Mouse (Mus musculus) MEL-GATA-1-ER (cell line): ENCODE measurements around the gene Nisch.
A peak's percentile ranks its signal among the peaks of the same experiment; 100 is the strongest.

Experiments
- DNase-seq: peaks from one replicate; pipeline ENCODE4 v3.0.0-alpha.2; 2012; ENCODE audit warnings: low read depth; ENCODE audit errors: extremely low read depth

Gene Nisch

DNA sequence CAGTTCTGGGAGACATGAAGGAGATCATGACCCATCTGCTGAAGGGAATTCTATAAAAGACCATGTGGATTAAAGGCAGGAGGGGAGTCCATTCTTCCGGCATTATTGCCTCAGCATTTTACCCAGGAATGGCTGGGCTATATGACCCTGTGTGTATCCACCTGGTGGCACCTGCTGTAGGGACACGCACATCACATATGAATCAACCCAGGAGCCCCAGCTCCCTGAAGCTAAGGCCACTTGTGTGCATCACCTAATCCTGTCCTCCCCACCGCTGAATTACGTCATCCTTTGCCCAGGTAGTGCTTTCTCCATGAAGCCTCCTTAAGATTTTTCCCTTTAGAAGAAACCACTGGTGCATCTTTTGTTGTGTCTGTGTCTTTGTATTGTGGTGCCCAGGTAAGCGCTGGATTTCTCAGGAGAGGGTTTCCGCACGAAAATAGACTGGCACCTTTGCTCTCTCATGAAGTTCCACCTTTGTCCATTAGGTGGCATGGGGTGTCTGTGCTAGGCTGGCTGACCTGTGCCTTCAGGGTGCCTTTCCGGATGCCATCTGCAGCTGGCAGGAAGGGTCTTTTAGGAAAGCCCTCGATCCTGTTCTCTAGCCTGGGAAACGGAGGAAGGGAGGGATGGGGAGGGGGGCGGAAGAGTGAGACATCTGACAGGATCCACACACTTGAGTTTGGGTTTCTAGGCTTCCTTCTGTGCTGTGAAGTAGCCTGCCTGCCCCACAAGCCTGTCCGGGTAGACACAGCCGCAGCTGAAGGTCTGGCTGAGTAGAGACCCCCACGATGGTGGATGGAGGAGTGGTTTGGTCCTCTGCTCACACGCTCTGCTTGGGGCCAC, 1.4 kb downstream of the Nisch start:
- DNase-seq: no peak

DNA sequence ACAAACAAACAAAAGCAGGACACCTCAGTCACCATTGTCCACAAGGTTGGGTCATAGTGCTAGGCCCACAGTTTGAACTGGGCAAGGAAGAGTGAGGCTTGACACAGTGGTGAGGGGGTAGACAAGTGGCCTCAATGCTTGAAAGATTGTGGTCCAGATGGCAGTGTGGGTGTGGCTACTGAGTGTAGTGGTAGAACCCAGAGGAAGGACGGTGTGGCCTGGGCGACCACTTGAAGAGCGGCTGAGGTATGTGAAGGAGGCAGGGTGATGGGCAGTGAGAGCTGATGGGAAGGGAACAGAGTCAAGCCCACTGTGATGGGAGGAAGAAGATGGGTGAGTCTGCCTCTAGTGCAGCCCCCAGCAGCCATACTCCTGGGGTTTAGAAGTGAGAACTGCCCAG, 2.1 kb downstream of the Nisch start:
- no peak for DNase-seq

DNA sequence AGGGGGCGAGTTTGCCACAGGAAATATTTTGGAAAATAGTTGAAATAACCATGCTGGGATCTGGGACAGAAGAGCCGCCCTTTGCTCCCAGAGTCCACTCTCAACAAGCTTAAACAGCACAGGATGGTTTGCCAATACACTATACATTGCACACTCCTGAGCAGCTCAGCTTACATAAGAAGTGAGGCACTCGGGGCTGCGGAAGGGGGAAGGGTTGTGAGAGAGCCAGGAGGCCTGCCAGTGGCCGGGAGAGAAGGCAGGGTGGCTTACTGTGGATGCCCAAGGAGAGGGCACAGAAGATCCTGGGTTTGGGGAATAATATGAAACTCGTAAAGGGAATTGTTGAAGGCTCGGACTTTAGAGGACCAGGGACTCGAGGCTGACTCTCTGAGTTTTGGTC, 2.9 kb downstream of the Nisch start:
- DNase-seq: no peak

DNA sequence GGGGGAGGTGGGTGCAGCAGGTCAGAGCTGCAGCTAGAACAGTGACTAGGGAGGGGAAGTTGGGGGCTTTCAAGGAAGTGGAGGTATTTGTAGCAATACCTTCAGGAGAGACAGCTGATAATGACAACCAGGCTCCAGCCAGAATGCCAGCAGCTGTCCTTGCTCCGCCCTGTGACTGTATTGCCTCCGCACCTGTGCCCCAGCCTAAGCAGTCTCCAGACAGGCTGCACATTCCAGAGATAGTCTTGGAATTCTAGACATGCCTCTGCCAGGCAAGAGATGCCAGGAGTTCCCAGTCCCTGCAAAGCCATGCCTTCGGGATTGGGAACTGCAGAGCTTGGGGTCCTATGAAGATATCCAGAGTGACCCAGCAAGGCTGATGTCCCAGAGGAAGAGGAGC, 4.2 kb downstream of the Nisch start:
- no peak for DNase-seq

DNA sequence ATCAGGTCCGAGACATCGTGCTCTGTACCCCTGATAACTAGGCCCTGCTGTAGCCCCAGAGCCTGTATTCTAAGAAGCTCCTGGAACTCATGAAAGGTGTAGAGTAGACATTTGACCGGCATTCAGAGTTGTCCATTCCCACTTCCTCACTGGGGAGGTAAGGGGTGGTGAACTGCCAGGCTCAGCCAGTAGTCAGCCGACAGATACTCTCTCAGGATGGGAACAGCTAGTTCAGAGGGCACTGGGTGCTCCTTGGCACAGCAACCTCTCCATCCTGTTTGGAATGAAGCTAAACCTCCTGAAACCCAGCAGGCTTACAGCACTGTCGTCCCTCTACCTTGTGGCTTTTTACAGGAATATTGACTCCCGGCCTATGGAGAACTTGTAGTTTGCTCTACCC, 4.9 kb downstream of the Nisch start:
- no peak for DNase-seq

DNA sequence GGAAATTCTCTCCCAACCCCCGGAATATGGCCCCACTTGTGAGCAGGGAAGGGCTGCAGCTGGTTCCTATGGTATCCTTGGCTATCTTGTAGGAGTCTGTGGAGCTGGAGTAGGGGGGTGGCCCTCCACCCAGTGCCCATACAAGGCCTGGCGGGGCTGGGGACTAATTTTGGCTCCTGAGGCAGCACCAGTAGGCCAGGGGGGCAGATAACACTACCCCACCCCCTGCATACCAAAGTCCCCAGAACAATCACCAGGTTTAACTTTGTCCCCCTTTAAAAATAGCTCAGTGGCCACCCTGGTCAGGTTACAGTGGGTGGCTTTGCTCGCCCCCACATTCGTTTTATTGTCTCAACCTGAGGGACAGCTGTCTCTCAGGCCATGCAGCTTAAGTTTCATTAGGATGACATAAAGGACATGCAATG, 7.6 kb downstream of the Nisch start:
- DNase-seq: no peak

DNA sequence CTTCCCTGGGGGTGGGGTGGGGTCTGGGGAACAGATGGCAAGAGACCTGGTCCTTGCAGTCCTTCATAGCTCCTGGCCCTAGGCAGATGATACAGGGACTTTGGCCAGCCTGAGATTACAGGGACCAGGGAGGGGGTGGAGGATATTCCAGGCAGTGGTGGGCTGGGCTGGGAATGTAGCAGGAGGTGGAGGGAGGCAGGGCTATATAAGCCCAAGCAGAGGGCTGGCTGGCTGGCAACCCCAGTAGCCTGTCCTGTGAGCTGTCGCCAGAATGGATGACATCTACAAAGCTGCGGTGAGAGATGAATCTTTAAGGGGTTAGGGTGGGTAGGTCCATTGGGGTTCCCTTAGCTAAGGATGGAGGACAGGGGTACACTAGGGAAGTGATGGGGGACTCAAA, 8.7 kb downstream of the Nisch start, which contains the start of gene Tnnc1:
Tnnc1 (plus strand) TSS at position 229 of the 400 bp plus-strand sequence.
- no peak for DNase-seq

DNA sequence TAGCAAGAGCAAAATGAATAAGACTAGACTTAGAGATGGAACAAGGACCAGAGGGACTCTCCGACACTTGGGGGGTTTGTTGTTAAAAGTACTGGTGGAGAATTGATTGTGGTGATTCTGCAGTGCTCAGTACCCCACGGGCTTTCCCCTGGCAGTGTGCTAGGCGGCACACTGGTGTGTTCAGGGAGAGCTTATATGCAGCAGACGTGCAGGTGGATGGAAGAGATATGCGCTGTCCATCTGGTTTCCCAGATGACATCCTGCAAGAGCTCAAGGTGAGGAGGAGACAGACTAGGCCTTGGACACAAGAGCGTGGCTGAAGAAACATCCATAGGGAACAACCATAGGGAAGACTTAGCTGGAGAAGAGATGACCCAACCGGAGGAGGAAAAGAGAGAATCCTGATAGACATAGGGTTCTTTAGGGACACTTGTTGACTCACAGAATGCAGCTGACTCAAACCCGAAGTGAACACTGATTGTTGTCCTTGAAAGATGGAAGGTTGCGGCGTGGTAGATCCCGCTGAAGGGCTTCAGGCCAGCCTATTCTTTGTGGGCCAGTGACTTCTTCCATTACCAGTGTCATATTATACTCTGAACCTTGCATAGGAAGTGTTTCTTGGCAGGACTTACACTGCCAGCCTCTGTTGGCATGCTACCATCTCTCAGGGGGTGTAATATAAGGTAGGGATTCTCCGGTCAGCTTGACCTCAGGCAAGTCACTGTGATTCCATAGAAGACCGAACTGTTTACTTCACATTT, 9.5 kb downstream of the Nisch start:
- DNase-seq: no peak

DNA sequence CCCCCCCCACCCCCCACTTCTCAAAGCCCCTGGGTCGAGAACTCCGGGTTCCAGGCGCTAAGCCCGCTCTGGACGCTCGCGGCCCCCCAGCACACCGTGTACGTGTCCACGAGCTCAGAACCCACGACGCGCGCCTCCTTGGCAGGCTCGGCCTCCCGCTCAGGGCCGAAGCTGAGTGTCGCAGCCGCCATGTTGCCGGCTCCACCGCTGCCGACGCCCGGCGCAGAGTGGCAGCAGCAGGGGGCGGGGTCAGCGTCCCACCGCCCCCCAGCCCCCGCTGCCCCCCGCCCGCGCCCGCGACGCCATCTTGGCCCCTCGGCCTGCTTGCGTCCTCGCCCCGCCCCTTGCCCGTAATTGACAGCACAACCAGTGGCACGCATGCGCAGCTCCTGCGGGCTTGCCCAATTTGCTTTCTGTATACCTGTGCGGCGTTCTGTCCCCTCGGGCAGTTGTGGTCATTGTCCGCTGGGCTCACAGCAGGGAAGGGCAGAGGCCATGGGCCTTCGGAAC, 10.2 kb downstream of the Nisch start:
- peak; percentile 67 for DNase-seq

DNA sequence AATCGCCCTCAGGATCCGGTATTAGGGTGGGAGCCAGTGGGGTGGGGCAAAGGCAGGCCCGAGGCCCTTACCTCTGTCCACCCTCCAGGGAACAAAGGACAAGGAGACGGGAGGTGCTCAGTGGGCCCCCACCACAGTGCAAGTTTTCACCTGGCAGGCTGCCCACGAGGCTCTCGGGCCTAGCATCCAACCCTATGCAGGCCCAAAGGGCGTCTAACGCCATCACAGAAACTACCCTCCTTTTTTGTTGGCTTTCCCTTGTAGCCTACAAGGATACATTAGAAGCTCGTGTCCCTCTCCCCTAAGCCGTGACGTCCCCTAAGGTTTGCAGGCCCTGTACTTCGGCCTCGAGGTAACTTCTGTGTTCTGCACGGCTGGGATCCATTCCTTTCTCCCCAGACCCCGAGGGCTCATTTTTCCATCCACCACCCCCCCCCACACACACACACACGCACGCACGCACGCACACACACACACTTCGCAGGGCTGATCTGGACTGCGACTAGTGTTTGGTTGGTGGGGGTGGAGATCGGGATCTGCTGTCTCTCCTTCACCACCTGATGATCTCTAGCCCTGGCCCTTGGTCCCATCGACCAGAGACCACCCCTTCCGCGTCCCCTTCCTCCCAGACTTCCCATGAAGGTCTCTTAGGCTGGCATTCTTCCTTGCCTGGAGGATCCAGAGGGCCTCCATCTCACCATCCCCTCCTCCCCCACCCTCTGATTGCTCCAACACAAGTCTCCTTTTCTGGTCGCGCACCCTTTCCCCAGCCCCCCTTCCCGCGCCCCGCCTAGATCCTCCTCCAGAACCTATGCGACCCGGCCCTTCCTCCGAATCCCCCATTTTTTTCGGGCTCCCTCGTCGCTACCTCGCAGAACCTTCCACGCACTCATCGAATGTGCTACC, 10.9 kb downstream of the Nisch start:
- peak; percentile 17 for DNase-seq

DNA sequence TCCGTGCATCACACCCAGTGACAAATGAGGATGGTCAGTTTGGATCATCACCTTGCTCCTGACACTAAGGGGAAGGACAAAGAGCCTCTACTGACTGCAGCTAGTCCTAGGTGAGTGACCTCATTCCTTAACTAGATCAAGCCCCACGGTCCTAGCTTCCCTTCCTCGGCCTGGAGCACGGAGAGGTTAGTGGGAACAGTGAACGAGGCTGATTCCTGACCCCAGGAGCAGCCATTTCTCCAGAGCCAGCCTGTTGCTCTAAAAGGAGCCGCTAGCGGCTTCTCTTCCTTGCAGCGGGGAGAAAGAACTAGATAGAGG, 11.5 kb downstream of the Nisch start:
- DNase-seq: peak; percentile 17

DNA sequence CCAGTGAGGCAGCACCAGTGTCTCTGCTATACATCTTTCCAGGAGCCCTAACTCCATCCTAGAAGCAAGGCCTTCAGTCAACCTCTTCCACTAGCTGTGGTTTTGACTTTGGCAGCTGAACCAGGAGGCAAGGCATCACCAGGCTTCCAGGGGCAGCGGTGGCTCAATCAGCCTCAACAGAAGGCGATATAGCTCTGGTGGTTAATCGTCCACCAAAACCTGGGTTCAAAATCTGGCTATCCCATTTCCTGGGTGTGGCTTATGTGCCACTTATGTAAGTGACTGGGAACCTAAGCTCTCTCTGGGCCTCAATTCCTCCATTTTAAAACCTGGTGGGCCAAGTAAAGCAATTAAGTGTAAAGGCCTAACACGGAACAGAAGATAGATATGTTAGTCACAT, 11.9 kb downstream of the Nisch start:
- peak; percentile 33 for DNase-seq

DNA sequence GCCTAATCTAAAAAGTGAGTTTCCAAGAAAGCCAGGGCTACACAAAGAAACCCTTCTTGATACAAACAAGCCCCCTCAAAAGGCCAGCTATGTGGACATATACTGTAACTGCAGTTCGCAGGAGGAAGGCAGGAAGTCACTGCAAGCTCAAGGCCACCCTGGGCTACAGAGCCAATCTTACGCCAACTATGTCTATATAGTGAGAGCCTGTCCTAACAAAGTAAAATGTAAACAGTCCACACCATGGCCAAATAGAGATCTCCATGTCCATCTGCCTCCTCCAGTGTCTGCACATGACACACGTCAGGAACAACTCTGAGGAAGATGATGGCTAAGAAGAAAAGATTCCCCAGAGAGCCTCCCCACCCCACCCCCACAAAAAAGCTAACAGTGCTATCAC, 16.7 kb downstream of the Nisch start:
- no peak for DNase-seq

DNA sequence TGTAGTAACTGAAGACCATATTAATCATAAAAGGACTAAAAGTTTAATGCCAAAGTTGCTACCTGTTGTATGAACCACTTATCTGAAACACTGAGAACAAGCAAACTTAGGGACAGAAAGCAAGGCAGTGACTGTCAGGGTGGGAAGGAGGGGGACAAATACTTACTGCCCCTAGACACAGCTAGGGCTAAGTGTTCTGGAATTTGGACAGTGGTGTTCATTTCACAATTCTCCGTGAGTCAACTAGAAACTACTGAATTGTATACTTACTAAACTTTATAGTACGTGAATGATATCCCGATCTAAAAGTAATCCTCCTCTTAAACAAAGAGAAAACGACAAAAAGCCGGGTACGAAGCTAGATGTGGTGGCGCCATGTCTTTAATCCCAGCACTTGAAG, 17.1 kb downstream of the Nisch start:
- DNase-seq: no peak

DNA sequence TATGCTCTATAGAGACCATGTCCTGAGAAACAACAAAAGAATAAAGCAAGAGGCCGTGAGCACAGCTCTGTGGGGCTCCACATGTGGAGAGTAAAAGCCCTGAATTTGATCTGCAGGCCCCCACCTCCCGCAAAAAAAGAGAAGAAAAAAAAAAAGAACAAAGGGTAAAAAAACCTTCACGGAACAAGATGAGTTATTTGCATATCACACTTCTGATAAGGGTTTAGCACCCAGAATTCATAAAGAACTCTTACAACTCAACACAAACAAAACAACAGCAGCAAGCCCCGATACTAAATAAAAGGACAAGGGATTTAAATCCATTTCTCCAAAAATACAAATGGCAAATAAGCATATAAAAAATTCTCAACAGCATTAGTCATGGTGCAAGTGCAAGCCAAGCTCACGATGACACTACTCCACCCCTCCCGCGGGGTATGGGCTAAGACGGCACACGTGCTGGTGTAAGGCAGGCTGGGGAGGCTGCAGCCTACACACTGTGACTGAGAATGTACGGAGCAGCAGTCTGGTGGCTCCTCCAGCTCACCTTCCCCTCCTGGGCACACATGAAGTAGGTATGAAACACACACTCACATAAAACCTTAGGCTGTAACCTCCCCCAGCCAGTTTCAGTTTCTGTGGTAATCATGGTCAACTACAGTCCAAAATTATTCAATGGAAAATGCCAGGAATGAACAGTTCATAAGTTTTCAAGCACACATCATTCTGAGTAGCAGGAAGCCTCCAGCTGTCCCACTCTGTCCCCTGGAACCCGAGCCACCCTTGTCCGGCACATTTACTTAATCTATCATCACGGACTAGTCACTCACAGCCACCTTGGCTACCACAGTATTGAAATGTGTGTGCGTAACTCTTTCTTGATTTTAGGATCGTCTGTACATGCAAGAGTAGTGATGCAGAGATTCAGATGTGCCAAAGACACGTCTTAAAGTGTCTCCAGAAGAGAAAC, 18.9 kb downstream of the Nisch start:
- DNase-seq: no peak

DNA sequence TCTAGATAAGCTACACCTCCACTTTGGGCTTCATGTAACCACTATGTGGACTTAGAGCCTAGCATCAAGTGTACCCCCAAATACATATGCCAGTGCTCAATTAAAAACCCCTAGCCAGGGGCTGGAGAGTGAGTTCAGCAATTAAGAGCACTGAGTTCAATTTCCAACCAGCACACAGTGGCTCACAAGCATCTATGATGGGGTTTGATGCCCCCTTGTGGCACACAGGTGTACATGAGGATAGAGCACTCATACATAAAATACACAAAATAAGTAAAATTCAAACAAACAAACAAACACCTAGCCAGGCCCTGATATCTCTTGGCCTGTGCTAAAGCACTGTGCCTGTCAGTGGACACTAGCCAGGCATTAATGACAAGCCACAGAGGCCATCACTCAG, 20.8 kb downstream of the Nisch start:
- DNase-seq: peak; percentile 24

DNA sequence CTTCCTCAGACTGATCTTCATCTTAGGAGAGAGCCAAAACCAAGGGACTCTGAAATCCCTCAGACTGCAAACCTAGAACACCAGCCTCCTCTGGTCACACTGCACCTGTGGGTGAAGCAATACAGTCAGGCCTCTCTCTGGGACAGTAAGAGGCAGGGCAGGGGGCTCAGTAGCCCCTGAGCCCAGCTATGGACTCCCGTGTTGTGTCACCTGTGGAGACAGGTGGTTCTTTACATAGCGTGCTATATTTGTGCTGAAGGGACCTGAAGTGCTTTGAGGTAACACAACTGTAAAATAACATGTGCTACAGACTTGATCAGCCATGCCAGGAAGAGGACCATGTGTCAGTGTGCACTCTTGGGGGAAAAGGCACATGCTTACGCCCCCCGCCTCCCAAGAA, 21.2 kb downstream of the Nisch start:
- DNase-seq: no peak

DNA sequence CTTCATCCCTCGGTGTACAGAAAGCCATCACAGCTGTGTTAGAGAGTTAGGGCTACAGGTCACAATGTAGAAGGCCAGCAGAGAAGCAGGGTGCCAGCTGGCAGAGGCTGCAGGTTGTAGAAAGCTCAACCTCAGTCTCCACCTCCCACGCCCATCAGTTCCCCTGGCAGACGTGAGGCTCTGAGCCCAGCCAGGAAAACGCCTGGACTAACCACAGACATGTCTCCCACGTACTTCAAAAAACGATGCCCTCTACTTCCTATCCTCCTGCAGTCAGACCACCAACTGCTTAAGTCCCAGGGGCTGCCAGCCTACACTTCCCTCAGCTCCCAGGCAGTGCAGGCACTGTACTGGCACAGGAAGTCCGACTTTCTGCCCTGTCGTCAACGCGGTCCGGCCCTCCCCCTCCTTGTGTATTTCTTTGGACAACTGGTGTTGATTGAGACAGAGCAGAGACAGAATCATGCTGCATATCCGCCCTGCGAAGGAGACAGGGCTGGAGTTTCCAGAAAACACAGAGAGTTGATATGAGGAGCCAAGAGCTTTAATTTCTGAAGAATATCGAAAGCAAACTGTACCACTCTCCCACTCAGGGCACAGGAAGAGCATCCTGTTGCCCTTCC, 21.7 kb downstream of the Nisch start:
- DNase-seq: no peak

DNA sequence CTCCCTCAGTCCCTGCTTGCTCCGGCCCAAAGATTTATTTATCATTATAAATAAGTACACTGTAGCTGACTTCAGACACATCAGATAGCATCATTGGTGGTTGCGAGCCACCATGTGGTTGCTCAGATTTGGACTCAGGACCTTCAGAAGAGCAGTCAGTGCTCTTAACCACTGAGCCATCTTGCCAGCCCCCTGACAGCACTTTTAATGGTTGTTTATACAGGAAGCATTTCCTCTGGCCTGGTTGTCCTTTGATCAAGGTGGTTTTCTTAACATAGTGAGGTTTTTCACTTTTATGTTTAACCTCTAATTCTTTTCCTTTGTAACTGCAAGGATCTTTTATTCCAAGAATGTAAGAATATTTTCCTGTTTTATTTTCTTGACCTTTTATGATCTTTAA, 22.3 kb downstream of the Nisch start:
- DNase-seq: no peak

DNA sequence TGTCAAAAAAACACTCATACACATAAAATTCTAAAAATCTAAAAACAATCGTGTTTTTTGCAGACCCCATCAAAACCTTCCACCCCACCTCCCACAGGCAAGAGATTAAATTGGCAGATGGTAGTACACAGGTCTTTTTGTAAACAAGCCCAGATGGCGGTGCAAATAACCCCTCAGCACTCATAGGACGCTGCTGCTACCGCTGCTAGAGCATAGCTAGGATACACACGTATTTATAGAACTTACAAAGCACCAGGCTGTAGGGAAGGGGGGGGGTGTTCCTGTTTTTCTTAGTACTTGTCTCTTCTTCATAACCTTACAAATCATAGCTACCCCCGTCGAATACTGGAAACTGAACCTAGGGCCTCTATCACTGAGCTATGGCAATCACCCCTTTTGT, 23.0 kb downstream of the Nisch start:
- DNase-seq: no peak
